Mouse (Mus musculus): ENCODE measurements around the gene Col9a1. TPM values are rescaled to one million over a fixed set of nuclear protein-coding genes. Genes with fewer than 3 reads are reported as not detected.

Gene Col9a1
- polyA plus RNA-seq, 1 experiment from 2014 or later: 2.9 TPM

GRCm38 (mm10) chr1:24171205-24171866 lies 6.1 kb upstream of the Col9a1 start:
- WGBS: 4% methylated on average over 4 of the region's 4 CpGs
- DNase-seq (ENCODE audit: low spot score) (peak; percentile 59), ATAC-seq (replicated peaks; ENCODE audit: low FRiP score, low TSS enrichment, low read depth) (no peak)
- Histone ChIP-seq H3K9me3 (ENCODE audit: control insufficient read depth, low read length) (no peaks in the 10 kb centered on the region), H3K4me3 (ENCODE audit: low read depth, low read length) (no peak overlapping the region), H3K27me3 (replicated peaks; ENCODE audit: control insufficient read depth, insufficient read depth, low read length) (no peaks in the 10 kb centered on the region), H3K9ac (ENCODE audit: low read length) (no peak overlapping the region), H3K36me3 (ENCODE audit: control insufficient read depth, insufficient read depth, low read length) (no peaks in the 10 kb centered on the region), H3K27ac (ENCODE audit: low read depth) (no peak overlapping the region), H3K4me1 (replicated peaks; ENCODE audit: control insufficient read depth, insufficient read depth, low read length) (0 out of 2 replicates have a peak, but pooled peaks cover 5% of the 10 kb centered on the region), H3K4me2 (ENCODE audit: low read length) (no peak overlapping the region)

- DNase-seq (ENCODE audit: low spot score): no peak
- Histone ChIP-seq H3K27me3 (replicated peaks; ENCODE audit: control insufficient read depth, insufficient read depth, low read length) (no peaks in the 10 kb centered on the region), H3K9ac (ENCODE audit: low read length) (no peak overlapping the region), H3K4me1 (replicated peaks; ENCODE audit: control insufficient read depth, insufficient read depth, low read length) (0 out of 2 replicates have a peak, but pooled peaks cover 5% of the 10 kb centered on the region), H3K27ac (ENCODE audit: low read depth) (no peak overlapping the region), H3K9me3 (ENCODE audit: control insufficient read depth, low read length) (no peaks in the 10 kb centered on the region), H3K4me3 (ENCODE audit: low read depth, low read length) (no peak overlapping the region), H3K4me2 (ENCODE audit: low read length) (no peak overlapping the region), H3K36me3 (ENCODE audit: control insufficient read depth, insufficient read depth, low read length) (no peaks in the 10 kb centered on the region)
- ATAC-seq (replicated peaks; ENCODE audit: low FRiP score, low TSS enrichment, low read depth): no peak
- 53% methylated on average over 1 of the region's 1 CpGs for WGBS
Measured at GRCm38 (mm10) chr1:24171898-24172297, 5.5 kb upstream of the Col9a1 start.

- no peak for DNase-seq (ENCODE audit: low spot score)
Measured at GRCm38 (mm10) chr1:24172656-24173055, 4.8 kb upstream of the Col9a1 start.

DNA sequence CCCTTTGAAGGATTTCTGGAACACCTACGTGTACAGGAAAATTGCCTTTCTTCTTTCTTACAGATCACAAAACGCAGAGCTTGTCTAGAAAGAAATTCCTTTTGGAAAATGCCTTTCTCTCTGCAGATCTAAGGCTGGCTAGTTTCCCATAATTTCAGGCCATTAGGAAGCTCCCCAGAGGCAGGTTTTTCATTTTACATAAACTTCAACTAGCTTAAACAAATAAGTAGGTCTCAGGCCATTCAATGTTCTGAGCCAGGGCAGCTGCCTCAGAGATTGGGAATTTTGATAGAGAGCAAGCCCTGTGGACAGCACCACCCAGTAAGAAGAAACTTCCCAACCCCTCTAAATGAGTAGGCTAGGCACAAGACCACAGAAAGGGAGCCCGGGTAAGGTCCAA lies 1.6 kb upstream of the Col9a1 start:
- 0 out of 2 replicates have a peak, but pooled peaks cover 5% of the 10 kb centered on the region for H3K4me1 ChIP-seq (replicated peaks; ENCODE audit: control insufficient read depth, insufficient read depth, low read length)
- H3K4me3 ChIP-seq (ENCODE audit: low read depth, low read length): no peak overlapping the region
- DNase-seq (ENCODE audit: low spot score) (no peak), ATAC-seq (replicated peaks; ENCODE audit: low FRiP score, low TSS enrichment, low read depth) (no peak)
- no peaks in the 10 kb centered on the region for H3K9me3 ChIP-seq (ENCODE audit: control insufficient read depth, low read length)
- no peak overlapping the region for H3K27ac ChIP-seq (ENCODE audit: low read depth)
- H3K36me3 ChIP-seq (ENCODE audit: control insufficient read depth, insufficient read depth, low read length): no peaks in the 10 kb centered on the region
- WGBS: 50% methylated on average over 3 of the region's 3 CpGs
- H3K9ac ChIP-seq (ENCODE audit: low read length): no peak overlapping the region
- no peaks in the 10 kb centered on the region for H3K27me3 ChIP-seq (replicated peaks; ENCODE audit: control insufficient read depth, insufficient read depth, low read length)
- no peak overlapping the region for H3K4me2 ChIP-seq (ENCODE audit: low read length)

More at GRCm38 (mm10) chr1:24172656-24173055, 4.8 kb upstream of the Col9a1 start:
- H3K4me2 ChIP-seq (ENCODE audit: low read length): no peak overlapping the region
- H3K27ac ChIP-seq (ENCODE audit: low read depth): no peak overlapping the region
- no peak overlapping the region for H3K9ac ChIP-seq (ENCODE audit: low read length)
- no peak for ATAC-seq (replicated peaks; ENCODE audit: low FRiP score, low TSS enrichment, low read depth)
- 0 out of 2 replicates have a peak, but pooled peaks cover 5% of the 10 kb centered on the region for H3K4me1 ChIP-seq (replicated peaks; ENCODE audit: control insufficient read depth, insufficient read depth, low read length)
- 50% methylated on average over 3 of the region's 3 CpGs for WGBS
- no peak overlapping the region for H3K4me3 ChIP-seq (ENCODE audit: low read depth, low read length)
- no peaks in the 10 kb centered on the region for H3K9me3 ChIP-seq (ENCODE audit: control insufficient read depth, low read length)
- no peaks in the 10 kb centered on the region for H3K36me3 ChIP-seq (ENCODE audit: control insufficient read depth, insufficient read depth, low read length)
- H3K27me3 ChIP-seq (replicated peaks; ENCODE audit: control insufficient read depth, insufficient read depth, low read length): no peaks in the 10 kb centered on the region

- no peak overlapping the region for H3K27ac ChIP-seq (ENCODE audit: low read depth)
- no peak overlapping the region for H3K4me2 ChIP-seq (ENCODE audit: low read length)
- no peaks in the 10 kb centered on the region for H3K27me3 ChIP-seq (replicated peaks; ENCODE audit: control insufficient read depth, insufficient read depth, low read length)
- no peak overlapping the region for H3K9ac ChIP-seq (ENCODE audit: low read length)
- no peak overlapping the region for H3K4me3 ChIP-seq (ENCODE audit: low read depth, low read length)
- no peaks in the 10 kb centered on the region for H3K9me3 ChIP-seq (ENCODE audit: control insufficient read depth, low read length)
- 0 out of 2 replicates have a peak, but pooled peaks cover 5% of the 10 kb centered on the region for H3K4me1 ChIP-seq (replicated peaks; ENCODE audit: control insufficient read depth, insufficient read depth, low read length)
- no peaks in the 10 kb centered on the region for H3K36me3 ChIP-seq (ENCODE audit: control insufficient read depth, insufficient read depth, low read length)
- ATAC-seq (replicated peaks; ENCODE audit: low FRiP score, low TSS enrichment, low read depth): no peak
- 69% methylated on average over 2 of the region's 2 CpGs for WGBS
- peak; percentile 52 for DNase-seq (ENCODE audit: low spot score)
Measured at GRCm38 (mm10) chr1:24179856-24180255, 2.4 kb downstream of the Col9a1 start.

DNA sequence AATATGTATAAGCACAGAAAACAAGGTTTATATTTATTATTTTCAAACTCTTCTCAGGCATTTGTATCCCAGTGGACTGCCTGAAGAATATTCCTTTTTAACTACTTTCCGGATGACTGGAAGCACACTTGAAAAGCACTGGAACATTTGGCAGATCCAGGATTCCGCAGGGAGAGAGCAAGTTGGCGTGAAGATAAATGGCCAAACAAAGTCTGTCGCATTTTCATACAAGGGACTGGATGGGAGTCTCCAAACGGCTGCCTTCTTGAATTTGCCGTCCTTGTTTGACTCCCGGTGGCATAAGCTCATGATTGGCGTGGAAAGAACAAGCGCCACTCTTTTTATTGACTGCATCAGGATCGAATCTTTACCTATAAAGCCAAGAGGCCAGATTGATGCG lies 7.6 kb downstream of the Col9a1 start:
- no peaks in the 10 kb centered on the region for H3K27me3 ChIP-seq (replicated peaks; ENCODE audit: control insufficient read depth, insufficient read depth, low read length)
- no peak overlapping the region for H3K4me2 ChIP-seq (ENCODE audit: low read length)
- H3K9me3 ChIP-seq (ENCODE audit: control insufficient read depth, low read length): no peaks in the 10 kb centered on the region
- H3K36me3 ChIP-seq (ENCODE audit: control insufficient read depth, insufficient read depth, low read length): no peaks in the 10 kb centered on the region
- H3K9ac ChIP-seq (ENCODE audit: low read length): no peak overlapping the region
- 74% methylated on average over 11 of the region's 11 CpGs for WGBS
- ATAC-seq (replicated peaks; ENCODE audit: low FRiP score, low TSS enrichment, low read depth) (no peak), DNase-seq (ENCODE audit: low spot score) (no peak)
- H3K27ac ChIP-seq (ENCODE audit: low read depth): no peak overlapping the region
- H3K4me1 ChIP-seq (replicated peaks; ENCODE audit: control insufficient read depth, insufficient read depth, low read length): no peaks in the 10 kb centered on the region
- no peak overlapping the region for H3K4me3 ChIP-seq (ENCODE audit: low read depth, low read length)

DNA sequence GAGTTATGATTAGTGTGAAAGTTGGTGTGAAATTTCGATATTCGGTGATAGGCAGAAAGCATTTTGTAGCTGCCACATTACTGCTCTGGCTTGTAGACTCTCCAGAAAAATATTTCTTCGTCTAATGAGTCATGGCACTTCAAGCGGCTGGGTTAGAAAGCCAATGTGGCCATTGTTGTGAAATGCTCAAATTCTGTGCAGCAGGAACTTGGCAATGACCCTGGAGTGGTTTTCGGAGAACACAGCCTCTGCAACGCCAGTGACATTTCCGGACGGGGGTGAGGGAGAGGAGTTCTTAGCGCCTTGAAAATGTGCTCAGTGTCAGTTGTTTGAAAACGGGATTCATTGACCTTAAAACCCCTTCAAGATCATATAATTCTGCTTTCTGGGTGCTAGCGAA lies 9.6 kb downstream of the Col9a1 start:
- H3K9ac ChIP-seq (ENCODE audit: low read length): no peak overlapping the region
- H3K27me3 ChIP-seq (replicated peaks; ENCODE audit: control insufficient read depth, insufficient read depth, low read length): no peaks in the 10 kb centered on the region
- no peak overlapping the region for H3K4me3 ChIP-seq (ENCODE audit: low read depth, low read length)
- no peak overlapping the region for H3K27ac ChIP-seq (ENCODE audit: low read depth)
- ATAC-seq (replicated peaks; ENCODE audit: low FRiP score, low TSS enrichment, low read depth): no peak
- DNase-seq (ENCODE audit: low spot score): no peak
- H3K4me2 ChIP-seq (ENCODE audit: low read length): no peak overlapping the region
- no peaks in the 10 kb centered on the region for H3K4me1 ChIP-seq (replicated peaks; ENCODE audit: control insufficient read depth, insufficient read depth, low read length)
- 79% methylated on average over 11 of the region's 11 CpGs for WGBS
- H3K9me3 ChIP-seq (ENCODE audit: control insufficient read depth, low read length): no peaks in the 10 kb centered on the region
- no peaks in the 10 kb centered on the region for H3K36me3 ChIP-seq (ENCODE audit: control insufficient read depth, insufficient read depth, low read length)

DNA sequence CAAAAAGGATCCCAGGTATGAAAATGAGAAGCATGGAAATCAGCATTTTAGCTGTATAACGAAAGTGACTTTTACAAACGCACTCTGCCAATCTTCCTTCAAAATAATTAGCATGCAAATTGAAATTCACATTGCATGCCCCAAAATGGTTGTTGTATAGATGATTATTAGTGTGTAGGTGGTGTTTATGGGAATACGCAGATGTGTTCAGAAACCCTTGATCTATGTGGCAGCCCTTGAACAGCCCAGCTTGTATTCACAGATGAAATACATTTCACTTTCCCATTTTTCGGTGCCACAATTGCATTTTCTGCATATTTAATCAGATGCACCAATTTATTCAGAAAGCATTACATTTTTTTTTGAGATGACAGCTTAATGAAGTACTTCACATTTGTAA lies 14.3 kb downstream of the Col9a1 start:
- H3K9me3 ChIP-seq (ENCODE audit: control insufficient read depth, low read length): no peaks in the 10 kb centered on the region
- H3K4me1 ChIP-seq (replicated peaks; ENCODE audit: control insufficient read depth, insufficient read depth, low read length): peaks cover 2% of the 10 kb centered on the region; the same call in 1 of the 2 replicates
- no peaks in the 10 kb centered on the region for H3K36me3 ChIP-seq (ENCODE audit: control insufficient read depth, insufficient read depth, low read length)
- ATAC-seq (replicated peaks; ENCODE audit: low FRiP score, low TSS enrichment, low read depth) (no peak), DNase-seq (ENCODE audit: low spot score) (no peak)
- WGBS: 92% methylated on average over 4 of the region's 4 CpGs
- no peak overlapping the region for H3K4me3 ChIP-seq (ENCODE audit: low read depth, low read length)
- no peaks in the 10 kb centered on the region for H3K27me3 ChIP-seq (replicated peaks; ENCODE audit: control insufficient read depth, insufficient read depth, low read length)
- no peak overlapping the region for H3K9ac ChIP-seq (ENCODE audit: low read length)
- H3K27ac ChIP-seq (ENCODE audit: low read depth): no peak overlapping the region
- no peak overlapping the region for H3K4me2 ChIP-seq (ENCODE audit: low read length)

GRCm38 (mm10) chr1:24194111-24194510 lies 16.7 kb downstream of the Col9a1 start:
- H3K36me3 ChIP-seq (ENCODE audit: control insufficient read depth, insufficient read depth, low read length): no peaks in the 10 kb centered on the region
- no peak overlapping the region for H3K4me2 ChIP-seq (ENCODE audit: low read length)
- H3K4me3 ChIP-seq (ENCODE audit: low read depth, low read length): no peak overlapping the region
- DNase-seq (ENCODE audit: low spot score) (no peak), ATAC-seq (replicated peaks; ENCODE audit: low FRiP score, low TSS enrichment, low read depth) (no peak)
- WGBS: 30% methylated on average over 4 of the region's 4 CpGs
- no peak overlapping the region for H3K27ac ChIP-seq (ENCODE audit: low read depth)
- no peaks in the 10 kb centered on the region for H3K9me3 ChIP-seq (ENCODE audit: control insufficient read depth, low read length)
- no peaks in the 10 kb centered on the region for H3K27me3 ChIP-seq (replicated peaks; ENCODE audit: control insufficient read depth, insufficient read depth, low read length)
- H3K4me1 ChIP-seq (replicated peaks; ENCODE audit: control insufficient read depth, insufficient read depth, low read length): peaks cover 2% of the 10 kb centered on the region; the same call in 1 of the 2 replicates
- no peak overlapping the region for H3K9ac ChIP-seq (ENCODE audit: low read length)
